Mouse (Mus musculus) 3T3-L1 (cell line): ENCODE results near the gene Cylc2.

Experiments
- DNase-seq: peaks from one replicate; pipeline ENCODE4 v3.0.0-alpha.2; 2015; ENCODE audit warnings: low read depth, low spot score

The Cylc2 gene

GRCm38 (mm10) chr4:51216378-51216777 lies at the start of gene Cylc2:
Gene Cylc2 (plus strand): TSS chr4:51216678.
- DNase-seq, result no peak
